Mouse (Mus musculus): ENCODE data around the gene Ptpn13. TPM values are rescaled to one million over a fixed set of nuclear protein-coding genes. Genes with fewer than 3 reads are reported as not detected.

Gene Ptpn13
- polyA plus RNA-seq (2014; fragmentation: Illumina TruSeq; extraction: RNeasy Lipid Tissue Mini Kit (QIAGEN cat#74804); ENCODE audit: low read depth, low replicate concordance), result 19.4 TPM

GRCm38 (mm10) chr5:103424678-103425319, at the start of gene Ptpn13:
Ptpn13 (plus strand) TSS chr5:103425192.

GRCm38 (mm10) chr5:103629111-103629764, 204.2 kb downstream of the Ptpn13 start, which contains the start of gene Slc10a6:
Slc10a6 (minus strand) TSS chr5:103629403.

Other genes starting within 250 kb of the Ptpn13 start
- 1.4 TPM for gene Mapk10, start 213.9 kb upstream of the Ptpn13 start, polyA plus RNA-seq (2014; fragmentation: Illumina TruSeq; extraction: RNeasy Lipid Tissue Mini Kit (QIAGEN cat#74804); ENCODE audit: low read depth, low replicate concordance)
- 1.7 TPM for gene Slc10a6, start 204.2 kb downstream of the Ptpn13 start, polyA plus RNA-seq (2014; fragmentation: Illumina TruSeq; extraction: RNeasy Lipid Tissue Mini Kit (QIAGEN cat#74804); ENCODE audit: low read depth, low replicate concordance)
- not detected for gene 1700016H13Rik, start 230.8 kb downstream of the Ptpn13 start, polyA plus RNA-seq (2014; fragmentation: Illumina TruSeq; extraction: RNeasy Lipid Tissue Mini Kit (QIAGEN cat#74804); ENCODE audit: low read depth, low replicate concordance)

Data from kidney, adult 10 weeks (tissue).